Mouse (Mus musculus) limb, embryonic 12.5 days (tissue): ENCODE measurements around the gene Skil. TPM values are rescaled to one million over a fixed set of nuclear protein-coding genes. Genes with fewer than 3 reads are reported as not detected.

ENCODE experiments used
- ATAC-seq: fragments of 200-750 bp; cut with Nextera tagmentation; 2 replicates; pipeline ENCODE4 v1.8.0; 2017; ENCODE audit warnings: low read depth, moderate TSS enrichment; ENCODE audit not compliant: insufficient number of reproducible peaks, insufficient read depth, low FRiP score, low TSS enrichment
- H3K27ac ChIP-seq: fragments of 300-500 bp; sonication (generic); 2 replicates; pipeline ENCODE4 v1.5.1; 2016; ENCODE audit warnings: mild to moderate bottlenecking, moderate library complexity
- H3K27me3 ChIP-seq: fragments of 300-500 bp; sonication (generic); 2 replicates; pipeline ENCODE4 v1.6.1; 2016; ENCODE audit warnings: mild to moderate bottlenecking, moderate library complexity
- H3K36me3 ChIP-seq: fragments of 300-500 bp; sonication (generic); 2 replicates; pipeline ENCODE4 v1.6.1; 2016; ENCODE audit warnings: mild to moderate bottlenecking, moderate library complexity
- H3K4me1 ChIP-seq: fragments of 300-500 bp; sonication (generic); replicated peaks from 2 replicates; pipeline ENCODE4 v1.6.1; 2016
- H3K4me2 ChIP-seq: fragments of 300-500 bp; sonication (generic); 2 replicates; pipeline ENCODE4 v1.6.1; 2016; ENCODE audit warnings: mild to moderate bottlenecking, moderate library complexity
- H3K4me3 ChIP-seq: fragments of 300-500 bp; sonication (generic); replicated peaks from 2 replicates; pipeline ENCODE4 v1.5.1; 2016; ENCODE audit warnings: mild to moderate bottlenecking
- H3K9ac ChIP-seq: fragments of 300-500 bp; sonication (generic); replicated peaks from 2 replicates; pipeline ENCODE4 v1.6.1; 2016; ENCODE audit warnings: mild to moderate bottlenecking, moderate library complexity
- H3K9me3 ChIP-seq: fragments of 300-500 bp; sonication (generic); 2 replicates; pipeline ENCODE4 v1.6.1; 2016; ENCODE audit warnings: mild to moderate bottlenecking, moderate library complexity
- WGBS: fragments of 180-500 bp; shearing (Covaris S2); methylation state at CpG from one replicate; pipeline ENCODE4 v1.1.7; 2016; 5-methylcytosine and 5-hydroxymethylcytosine counted together
- polyA plus RNA-seq: library from polyadenylated mRNA; unstranded; fragments of >200 nt; fragmentation: Nextera tagmentation; extraction: Ambion mirVana; gene quantifications from 2 replicates; pipeline ENCODE4 v1.2.1, GENCODE M21; 2016

Gene Skil
- polyA plus RNA-seq, 1 experiment from 2014 or later: 36.2 TPM

DNA sequence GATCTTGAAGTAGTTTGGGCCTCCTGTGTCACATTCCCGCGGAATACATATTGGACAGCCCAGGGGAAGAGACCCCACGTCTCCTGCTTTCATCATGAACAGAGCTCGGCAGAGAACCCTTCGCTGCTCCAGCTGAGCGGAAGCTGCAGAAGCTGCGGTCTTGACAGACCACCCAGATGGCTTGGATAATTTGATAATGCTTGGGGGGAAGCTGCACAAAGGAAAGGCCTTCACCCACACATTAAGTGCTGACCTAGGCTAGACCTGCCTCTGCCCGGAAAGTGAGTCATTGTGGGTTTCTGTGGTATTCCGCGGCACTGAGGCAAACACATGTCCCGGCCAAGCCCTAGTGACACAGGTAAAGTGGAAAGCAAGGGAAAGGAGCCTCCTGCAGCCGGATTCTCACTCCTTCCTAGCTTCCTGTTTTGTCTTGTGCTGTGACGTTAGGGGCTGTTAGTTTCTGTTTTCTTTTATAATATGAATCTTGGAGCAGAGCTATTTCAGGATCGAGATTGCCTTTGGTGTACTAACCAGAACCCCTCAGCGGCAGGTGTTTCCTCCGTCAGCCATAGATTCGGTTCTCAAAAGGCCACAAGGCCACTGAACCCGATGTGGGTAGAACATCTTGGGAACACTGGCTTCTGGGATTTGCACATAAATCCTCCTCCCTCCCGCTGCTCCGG lies 33.6 kb upstream of the Skil start:
- Histone ChIP-seq H3K36me3 (no peaks in the 10 kb centered on the region), H3K9ac (no peak overlapping the region), H3K9me3 (no peaks in the 10 kb centered on the region), H3K27me3 (no peaks in the 10 kb centered on the region), H3K4me1 (no peaks in the 10 kb centered on the region), H3K27ac (no peak overlapping the region), H3K4me2 (no peak overlapping the region), H3K4me3 (no peak overlapping the region)
- WGBS: 77% methylated on average over 20 of the region's 20 CpGs
- ATAC-seq: no peak

DNA sequence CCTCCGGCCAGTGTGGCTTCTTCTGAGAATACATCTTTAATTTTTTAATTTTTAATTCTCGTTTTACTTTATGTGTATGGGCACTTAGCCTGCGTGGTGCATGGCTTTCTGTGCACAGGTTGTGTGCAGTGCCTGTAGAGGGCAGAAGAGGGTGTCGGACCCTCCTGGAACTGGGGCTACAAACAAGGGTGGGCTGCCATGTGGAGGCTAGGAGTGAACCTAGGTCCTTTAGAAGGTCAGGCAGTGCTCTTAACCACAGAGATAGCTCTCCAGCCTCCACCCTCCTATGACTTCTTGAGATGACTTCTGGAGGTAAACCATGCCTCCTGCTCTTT lies 33.1 kb upstream of the Skil start:
- Histone ChIP-seq H3K27me3 (no peaks in the 10 kb centered on the region), H3K4me3 (no peak overlapping the region), H3K36me3 (no peaks in the 10 kb centered on the region), H3K27ac (no peak overlapping the region), H3K9me3 (no peaks in the 10 kb centered on the region), H3K4me2 (no peak overlapping the region), H3K9ac (no peak overlapping the region), H3K4me1 (no peaks in the 10 kb centered on the region)
- no peak for ATAC-seq
- WGBS: 76% methylated on average over 4 of the region's 4 CpGs

DNA sequence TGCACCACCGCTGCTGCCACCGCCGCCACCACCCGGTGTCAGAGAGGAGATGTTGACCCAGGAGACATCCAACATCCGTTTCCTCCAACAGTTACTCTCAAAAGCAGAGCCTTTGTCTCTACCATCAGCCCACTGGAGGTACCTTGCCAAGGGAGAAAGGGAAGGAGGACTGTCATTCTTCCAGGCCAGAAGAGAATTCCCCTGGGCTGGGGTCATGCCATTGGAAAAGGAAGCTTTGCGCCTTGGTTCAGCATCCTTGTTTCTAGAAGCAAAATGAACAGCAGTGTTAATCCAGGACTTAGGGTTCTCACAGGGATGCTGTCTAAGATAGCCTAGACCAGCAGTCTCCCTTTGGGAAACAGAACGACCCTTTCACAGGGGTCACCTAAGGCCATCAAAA lies 32.5 kb upstream of the Skil start:
- Histone ChIP-seq H3K27ac (no peak overlapping the region), H3K9me3 (no peaks in the 10 kb centered on the region), H3K4me2 (no peak overlapping the region), H3K9ac (no peak overlapping the region), H3K36me3 (no peaks in the 10 kb centered on the region), H3K4me3 (no peak overlapping the region), H3K4me1 (no peaks in the 10 kb centered on the region), H3K27me3 (no peaks in the 10 kb centered on the region)
- WGBS: 94% methylated on average over 7 of the region's 7 CpGs
- ATAC-seq: no peak

DNA sequence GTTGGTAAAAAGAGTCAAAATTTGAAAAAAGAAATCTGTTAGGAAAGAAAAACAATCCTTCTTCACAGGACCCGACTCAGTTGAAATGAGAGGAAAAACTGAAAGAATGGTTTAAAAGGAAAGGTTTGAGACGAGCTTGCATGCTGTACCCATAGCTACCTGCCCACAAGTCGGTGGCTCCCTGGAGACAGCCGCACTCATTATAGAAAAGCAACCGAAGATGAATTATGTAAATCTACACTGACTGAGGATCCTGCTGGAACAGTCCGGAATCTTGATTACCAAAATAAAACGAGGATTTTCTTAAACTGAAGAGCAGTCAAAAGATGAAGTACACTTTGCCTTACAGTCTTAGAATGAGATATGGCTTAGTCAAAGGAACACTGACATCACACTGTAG lies 26.4 kb upstream of the Skil start:
- no peak for ATAC-seq
- Histone ChIP-seq H3K4me1 (no peaks in the 10 kb centered on the region; the same call in 1 of the 2 replicates), H3K9me3 (no peaks in the 10 kb centered on the region), H3K27ac (no peak overlapping the region), H3K4me3 (no peak overlapping the region), H3K9ac (no peak overlapping the region), H3K36me3 (no peaks in the 10 kb centered on the region), H3K4me2 (no peak overlapping the region), H3K27me3 (no peaks in the 10 kb centered on the region)
- WGBS: 88% methylated on average over 7 of the region's 7 CpGs

DNA sequence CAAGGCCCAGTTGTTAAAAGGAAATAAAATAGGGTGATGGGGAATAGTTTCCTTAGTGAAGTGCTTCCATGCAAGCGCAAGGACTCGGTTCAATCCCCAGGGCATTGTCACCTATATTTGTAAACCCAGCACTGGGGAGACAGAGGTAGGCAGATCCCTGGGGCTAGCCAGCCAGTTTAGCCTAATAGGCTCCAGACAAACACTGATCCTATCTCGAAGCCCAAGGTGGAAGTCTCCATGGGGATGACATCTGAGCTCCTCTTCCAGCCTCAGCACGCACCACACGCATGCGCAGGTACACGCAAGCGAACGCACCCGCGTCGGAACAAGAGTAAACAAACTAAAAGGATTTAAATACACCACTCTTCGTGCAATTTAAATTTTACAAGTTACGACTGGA lies 23.1 kb upstream of the Skil start:
- Histone ChIP-seq H3K9me3 (no peaks in the 10 kb centered on the region), H3K4me3 (no peak overlapping the region), H3K9ac (no peak overlapping the region), H3K4me1 (no peaks in the 10 kb centered on the region; the same call in 1 of the 2 replicates), H3K27ac (no peak overlapping the region), H3K4me2 (no peak overlapping the region), H3K36me3 (no peaks in the 10 kb centered on the region), H3K27me3 (no peaks in the 10 kb centered on the region)
- 83% methylated on average over 14 of the region's 14 CpGs for WGBS
- no peak for ATAC-seq

DNA sequence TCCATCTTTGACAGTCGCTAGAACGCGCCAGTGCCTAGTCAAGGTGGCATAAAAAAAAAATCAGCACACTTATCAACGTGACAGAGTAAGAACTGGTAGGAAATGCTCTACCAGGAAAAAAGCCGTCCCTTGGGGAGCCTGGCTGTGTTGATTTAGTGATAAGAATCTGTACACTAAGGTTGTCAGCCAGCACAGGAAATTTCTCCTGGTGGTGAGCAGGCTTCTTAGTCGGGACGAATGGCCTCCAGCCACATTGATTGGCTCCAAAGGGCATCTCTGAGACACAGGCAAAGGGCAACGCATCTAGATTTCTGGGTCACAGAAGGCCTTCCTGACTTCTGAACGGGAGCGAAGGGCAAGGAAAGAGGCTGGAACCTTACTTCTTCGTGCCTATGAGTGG lies 19.1 kb upstream of the Skil start:
- no peaks in the 10 kb centered on the region for H3K27me3 ChIP-seq
- H3K36me3 ChIP-seq: no peaks in the 10 kb centered on the region
- no peaks in the 10 kb centered on the region for H3K9me3 ChIP-seq
- 70% methylated on average over 11 of the region's 11 CpGs for WGBS
- no peak for ATAC-seq
- H3K4me2 ChIP-seq: no peak overlapping the region
- H3K4me3 ChIP-seq: no peak overlapping the region
- no peaks in the 10 kb centered on the region; the same call in 1 of the 2 replicates for H3K4me1 ChIP-seq
- no peak overlapping the region for H3K27ac ChIP-seq
- H3K9ac ChIP-seq: no peak overlapping the region

DNA sequence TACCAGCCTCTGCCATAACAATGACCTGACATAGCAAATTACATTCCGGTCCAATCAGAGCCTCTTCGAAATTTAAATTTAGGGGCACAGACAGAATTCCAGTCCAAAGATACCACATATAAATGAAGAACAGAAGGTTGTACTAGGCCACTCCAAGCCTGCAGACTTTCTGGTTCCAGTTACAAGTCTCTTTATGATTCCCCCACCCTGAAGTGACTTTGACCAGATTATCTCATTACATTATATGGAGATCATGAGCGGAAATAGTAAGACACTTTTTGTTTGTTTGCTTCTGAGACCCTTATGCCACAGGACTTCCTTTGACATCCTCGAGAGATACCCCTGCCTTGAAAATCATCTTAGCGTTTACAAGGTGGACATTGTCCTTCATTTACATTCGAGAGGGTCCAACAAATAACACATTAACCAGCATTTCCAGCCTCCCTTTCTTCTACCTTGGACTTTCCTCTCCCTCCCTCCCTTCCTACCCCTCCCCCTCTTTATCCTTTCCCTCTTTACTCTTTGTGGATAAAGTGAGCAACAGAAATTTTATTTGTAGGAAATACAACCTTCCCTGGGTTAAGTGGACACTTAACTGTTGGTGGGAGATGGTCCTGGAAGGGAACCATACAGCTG lies 17.7 kb upstream of the Skil start:
- no peak overlapping the region for H3K4me2 ChIP-seq
- no peaks in the 10 kb centered on the region for H3K9me3 ChIP-seq
- H3K4me3 ChIP-seq: no peak overlapping the region
- WGBS: 88% methylated on average over 6 of the region's 6 CpGs
- H3K36me3 ChIP-seq: no peaks in the 10 kb centered on the region
- no peak overlapping the region for H3K9ac ChIP-seq
- no peak for ATAC-seq
- no peaks in the 10 kb centered on the region for H3K27me3 ChIP-seq
- H3K4me1 ChIP-seq: no peaks in the 10 kb centered on the region
- H3K27ac ChIP-seq: no peak overlapping the region

DNA sequence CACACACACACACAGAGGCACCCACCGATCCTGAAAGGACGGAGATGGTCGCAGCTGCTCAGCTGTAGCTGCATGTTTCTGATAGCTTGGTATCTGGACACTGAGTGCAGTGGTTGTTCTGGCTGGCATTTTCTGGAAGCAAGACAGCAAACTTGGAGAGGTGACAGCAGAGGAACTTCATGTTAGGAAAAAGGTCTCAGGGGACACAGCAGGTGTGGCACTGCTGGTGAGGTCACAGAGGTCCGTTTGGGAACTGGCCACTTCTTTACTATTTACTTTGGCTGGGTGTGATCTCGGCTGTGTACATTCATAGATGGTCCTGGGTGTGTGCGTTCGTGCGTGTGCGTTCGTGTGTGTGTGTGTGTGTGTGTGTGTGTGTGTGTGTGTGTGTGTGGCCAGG lies 15.4 kb upstream of the Skil start:
- Histone ChIP-seq H3K4me3 (no peak overlapping the region), H3K4me2 (no peak overlapping the region), H3K27me3 (no peaks in the 10 kb centered on the region), H3K36me3 (no peaks in the 10 kb centered on the region), H3K9me3 (no peaks in the 10 kb centered on the region), H3K4me1 (peaks cover 12% of the 10 kb centered on the region), H3K9ac (no peak overlapping the region), H3K27ac (no peak overlapping the region)
- no peak for ATAC-seq
- 87% methylated on average over 10 of the region's 10 CpGs for WGBS

DNA sequence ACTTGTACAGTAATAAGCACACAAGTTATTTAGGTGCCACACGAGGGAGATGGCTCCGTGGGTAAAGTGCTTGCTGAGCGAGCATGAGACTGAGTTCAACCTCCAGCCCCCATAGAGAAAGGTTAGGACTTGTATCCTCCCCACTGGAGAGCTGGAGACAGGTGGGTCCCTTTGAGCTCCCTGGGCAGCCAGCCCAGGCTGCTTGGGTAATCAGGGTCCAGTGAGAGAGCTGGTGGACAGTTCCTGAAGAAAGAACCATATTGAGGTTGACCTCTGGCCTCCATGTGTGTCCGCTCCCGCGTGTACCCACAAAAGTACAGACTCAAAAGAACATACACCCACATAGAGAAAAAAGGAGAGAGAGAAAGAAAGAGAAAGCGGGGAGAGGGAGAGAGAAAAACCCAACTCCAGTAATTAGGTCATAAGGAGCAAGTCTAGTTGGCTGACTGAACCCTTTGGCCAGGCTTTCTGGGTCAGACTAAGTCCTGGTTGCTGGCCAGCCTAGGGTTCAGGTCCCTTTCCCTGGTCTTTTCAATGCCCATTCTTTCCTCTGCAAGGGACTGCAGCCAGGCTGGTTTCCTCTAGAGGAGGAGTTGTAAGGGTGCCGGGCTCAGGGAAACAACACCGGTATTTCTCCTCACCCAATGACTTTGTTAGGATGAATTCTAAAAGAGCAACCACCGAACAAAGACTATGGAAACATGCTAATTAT lies 13.9 kb upstream of the Skil start:
- Histone ChIP-seq H3K36me3 (no peaks in the 10 kb centered on the region), H3K9me3 (no peaks in the 10 kb centered on the region), H3K27me3 (no peaks in the 10 kb centered on the region), H3K4me1 (peaks cover 12% of the 10 kb centered on the region), H3K4me3 (no peak overlapping the region), H3K27ac (no peak overlapping the region), H3K4me2 (no peak overlapping the region), H3K9ac (no peak overlapping the region)
- WGBS: 88% methylated on average over 10 of the region's 10 CpGs
- no peak for ATAC-seq

DNA sequence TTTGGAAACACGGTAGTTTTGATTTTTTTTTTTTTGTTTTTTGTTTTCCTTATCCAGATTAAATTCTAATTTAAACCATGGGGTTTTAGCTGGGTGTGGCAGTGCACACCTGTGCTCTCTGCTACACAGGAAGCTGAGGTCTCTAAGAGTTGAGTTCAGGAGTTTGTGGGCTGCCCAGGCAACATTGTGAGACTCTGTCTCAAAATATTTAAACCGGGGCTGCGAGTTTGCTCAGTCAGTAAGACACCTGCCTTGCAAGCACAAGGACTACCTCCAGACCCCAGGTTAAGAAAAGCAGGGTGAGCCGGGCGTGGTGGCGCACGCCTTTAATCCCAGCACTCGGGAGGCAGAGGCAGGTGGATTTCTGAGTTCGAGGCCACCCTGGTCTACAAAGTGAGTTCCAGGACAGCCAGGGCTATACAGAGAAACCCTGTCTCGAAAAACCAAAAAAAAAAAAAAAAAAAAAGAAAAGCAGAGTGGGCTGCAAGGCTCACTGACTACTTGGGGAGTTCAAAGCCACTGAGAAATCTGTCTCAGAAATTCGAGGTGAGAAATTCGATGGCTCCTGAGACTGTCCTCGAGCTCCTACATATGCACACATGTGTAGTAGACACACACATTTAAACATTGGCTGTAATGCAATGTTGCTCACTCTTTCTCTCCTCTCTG lies 11.9 kb upstream of the Skil start:
- Histone ChIP-seq H3K27me3 (no peaks in the 10 kb centered on the region), H3K4me3 (no peak overlapping the region), H3K27ac (no peak overlapping the region), H3K9me3 (no peaks in the 10 kb centered on the region), H3K4me2 (no peak overlapping the region), H3K9ac (no peak overlapping the region), H3K36me3 (no peaks in the 10 kb centered on the region), H3K4me1 (peaks cover 12% of the 10 kb centered on the region)
- no peak for ATAC-seq
- WGBS: 87% methylated on average over 12 of the region's 13 CpGs

DNA sequence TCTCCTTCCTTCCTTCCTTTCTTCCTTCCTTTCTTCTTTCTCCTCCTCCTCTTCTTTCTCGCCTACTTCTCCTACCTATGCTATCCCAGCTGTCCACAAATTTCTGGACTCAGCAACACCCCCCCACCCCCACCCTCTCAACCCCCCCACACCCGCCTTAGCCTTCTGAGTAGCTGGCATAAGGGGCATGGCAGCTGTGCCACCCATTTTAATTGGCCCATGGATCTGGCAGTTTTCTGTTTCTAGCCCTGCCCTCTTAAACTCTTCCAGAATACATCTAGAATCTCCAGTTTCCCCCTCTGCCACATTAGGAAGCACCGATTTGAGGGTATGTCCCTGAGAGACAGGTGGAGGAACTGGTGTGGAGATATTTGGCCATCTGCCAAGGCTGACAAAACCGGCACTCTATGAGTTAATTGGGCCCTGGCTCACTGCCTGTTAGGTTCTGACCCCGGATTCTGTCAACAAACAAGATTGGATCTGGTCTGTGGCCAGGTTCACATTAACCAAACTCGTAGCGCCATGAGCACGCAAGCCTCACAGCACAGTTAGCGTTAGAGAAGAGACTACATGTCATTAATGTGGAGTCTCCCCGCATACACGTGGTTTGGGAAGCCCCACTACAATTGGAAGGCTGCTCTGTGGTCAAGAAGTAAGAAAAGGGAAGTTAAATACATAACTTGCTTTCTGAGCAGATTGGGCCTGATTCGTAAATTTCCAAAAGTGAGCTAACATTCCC lies 11.2 kb upstream of the Skil start:
- H3K27me3 ChIP-seq: no peaks in the 10 kb centered on the region
- H3K9ac ChIP-seq: no peak overlapping the region
- no peak overlapping the region for H3K4me3 ChIP-seq
- H3K36me3 ChIP-seq: no peaks in the 10 kb centered on the region
- WGBS: 53% methylated on average over 12 of the region's 12 CpGs
- ATAC-seq: no peak
- no peak overlapping the region for H3K27ac ChIP-seq
- H3K4me1 ChIP-seq: peaks cover 13% of the 10 kb centered on the region
- H3K9me3 ChIP-seq: no peaks in the 10 kb centered on the region
- H3K4me2 ChIP-seq: no peak overlapping the region
